Mouse (Mus musculus): ENCODE measurements around the gene Hes2. TPM values are rescaled to one million over a fixed set of nuclear protein-coding genes. Genes with fewer than 3 reads are reported as not detected.

Gene Hes2
- polyA plus RNA-seq, 1 experiment from 2014 or later: 0.87 TPM

GRCm38 (mm10) chr4:152177537-152178343 lies 19.1 kb downstream of the Hes2 start, which contains the start of gene Acot7:
Gene Acot7, plus strand, starts transcription at chr4:152178134.
- H3K4me3 ChIP-seq (ENCODE audit: low read length): peak within 1 kb of the TSS; percentile 69
- peaks cover 7% of the 10 kb centered on the region for H3K4me1 ChIP-seq (replicated peaks; ENCODE audit: control insufficient read depth, insufficient read depth, low read length)
- 0 out of 2 replicates have a peak, but pooled peaks cover 2% of the 10 kb centered on the region for H3K27me3 ChIP-seq (ENCODE audit: control insufficient read depth, insufficient read depth, low read depth, low read length)
- peak; percentile 98 for ATAC-seq (ENCODE audit: low read depth)
- under 1% methylated on average over 92 of the region's 108 CpGs for WGBS
- H3K9ac ChIP-seq (ENCODE audit: low read length): peak within 1 kb of the TSS; percentile 89
- H3K9me3 ChIP-seq (ENCODE audit: control insufficient read depth, low read length): no peaks in the 10 kb centered on the region
- peak within 1 kb of the TSS; percentile 94 for H3K4me2 ChIP-seq (ENCODE audit: low read depth, low read length)
- H3K27ac ChIP-seq (ENCODE audit: low read length): peak within 1 kb of the TSS; percentile 71
- H3K36me3 ChIP-seq (ENCODE audit: control insufficient read depth, insufficient read depth, low read length): no peaks in the 10 kb centered on the region

GRCm38 (mm10) chr4:152178344-152178864 lies 19.7 kb downstream of the Hes2 start:
- Histone ChIP-seq H3K4me1 (replicated peaks; ENCODE audit: control insufficient read depth, insufficient read depth, low read length) (peaks cover 7% of the 10 kb centered on the region), H3K9ac (ENCODE audit: low read length) (peak overlapping the region; percentile 65), H3K9me3 (ENCODE audit: control insufficient read depth, low read length) (no peaks in the 10 kb centered on the region), H3K27ac (ENCODE audit: low read length) (no peak overlapping the region), H3K36me3 (ENCODE audit: control insufficient read depth, insufficient read depth, low read length) (no peaks in the 10 kb centered on the region), H3K27me3 (ENCODE audit: control insufficient read depth, insufficient read depth, low read depth, low read length) (0 out of 2 replicates have a peak, but pooled peaks cover 2% of the 10 kb centered on the region), H3K4me2 (ENCODE audit: low read depth, low read length) (peak overlapping the region; percentile 94), H3K4me3 (ENCODE audit: low read length) (peak overlapping the region; percentile 69)
- 1% methylated on average over 35 of the region's 35 CpGs for WGBS
- peak; percentile 52 for ATAC-seq (ENCODE audit: low read depth)

DNA sequence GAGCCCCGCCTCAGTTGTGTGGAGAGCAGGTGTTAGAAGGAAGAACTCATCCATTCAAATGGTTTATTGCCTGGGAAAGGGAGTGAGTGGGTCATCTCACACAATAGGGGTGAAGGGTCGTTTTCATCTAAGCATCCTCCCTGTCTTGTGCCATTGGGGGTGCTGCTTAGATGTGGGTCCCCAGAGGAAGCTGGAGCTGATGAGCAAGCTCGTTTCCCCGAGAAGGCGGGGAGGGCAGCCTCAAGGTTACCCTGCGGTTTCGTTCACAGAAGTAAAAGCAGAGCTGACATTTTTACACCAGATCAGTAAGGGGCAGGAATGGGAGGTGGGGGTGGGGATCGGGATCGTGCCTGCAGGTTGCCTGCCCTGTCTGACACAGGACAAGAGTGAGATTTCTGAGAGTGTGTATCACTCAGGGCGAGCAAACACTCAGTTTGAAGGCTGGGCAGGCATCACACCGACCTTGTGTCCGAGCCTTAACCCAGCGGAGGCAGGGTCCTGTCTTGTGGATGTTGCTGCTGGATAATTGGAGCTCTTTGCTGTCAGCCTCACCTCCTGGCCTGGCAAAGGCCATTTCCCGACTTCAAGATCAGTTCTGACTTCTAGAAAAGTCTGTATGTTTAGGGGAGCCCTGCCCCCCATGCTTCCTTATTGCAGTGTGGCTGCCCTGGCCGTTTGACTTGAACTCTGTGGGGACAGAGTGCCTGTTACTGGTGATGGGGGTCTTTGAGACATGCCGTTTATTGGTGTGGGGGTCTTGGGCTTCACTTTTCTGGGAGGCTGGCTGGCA lies 20.4 kb downstream of the Hes2 start:
- Histone ChIP-seq H3K36me3 (ENCODE audit: control insufficient read depth, insufficient read depth, low read length) (no peaks in the 10 kb centered on the region), H3K4me1 (replicated peaks; ENCODE audit: control insufficient read depth, insufficient read depth, low read length) (peaks cover 7% of the 10 kb centered on the region), H3K9me3 (ENCODE audit: control insufficient read depth, low read length) (no peaks in the 10 kb centered on the region), H3K27me3 (ENCODE audit: control insufficient read depth, insufficient read depth, low read depth, low read length) (0 out of 2 replicates have a peak, but pooled peaks cover 2% of the 10 kb centered on the region), H3K27ac (ENCODE audit: low read length) (no peak overlapping the region), H3K9ac (ENCODE audit: low read length) (peak overlapping the region; percentile 65), H3K4me3 (ENCODE audit: low read length) (peak overlapping the region; percentile 69), H3K4me2 (ENCODE audit: low read depth, low read length) (peak overlapping the region; percentile 94)
- WGBS: 22% methylated on average over 16 of the region's 16 CpGs
- no peak for ATAC-seq (ENCODE audit: low read depth)

DNA sequence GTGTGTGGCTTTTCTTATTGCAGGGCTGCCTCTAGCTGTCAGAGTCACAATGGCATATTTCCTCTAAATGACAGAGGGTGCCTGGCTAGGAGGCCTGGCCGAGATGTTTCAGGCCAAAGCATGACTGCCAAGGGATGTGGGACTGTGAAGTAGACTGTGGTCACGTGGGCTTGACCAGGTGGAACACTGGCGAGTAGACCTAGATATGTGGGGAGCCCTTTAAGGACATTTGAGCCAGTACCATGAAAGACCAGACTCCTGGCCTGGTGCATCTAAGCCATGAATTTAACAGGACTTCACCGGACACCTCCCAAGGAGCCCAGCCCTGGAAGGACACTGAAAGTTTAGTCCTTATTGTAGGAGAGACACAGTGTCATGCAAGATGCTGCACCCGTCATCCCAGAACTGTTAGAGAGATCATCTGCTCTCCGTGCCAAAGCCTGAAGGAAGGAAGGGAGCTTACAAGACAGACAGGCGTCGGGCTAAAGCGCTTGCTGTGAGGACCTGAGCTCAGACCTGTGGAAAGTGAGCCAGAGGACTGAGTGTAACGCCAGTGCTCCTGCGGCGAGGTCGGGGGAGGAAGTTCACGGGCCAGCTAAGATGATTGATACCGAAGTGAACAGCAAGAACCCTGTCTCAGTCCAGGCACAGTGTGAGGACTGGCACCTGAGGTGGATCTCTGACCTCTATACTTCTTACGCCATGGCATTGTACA lies 21.4 kb downstream of the Hes2 start:
- Histone ChIP-seq H3K4me1 (replicated peaks; ENCODE audit: control insufficient read depth, insufficient read depth, low read length) (peaks cover 11% of the 10 kb centered on the region), H3K36me3 (ENCODE audit: control insufficient read depth, insufficient read depth, low read length) (no peaks in the 10 kb centered on the region), H3K9ac (ENCODE audit: low read length) (no peak overlapping the region), H3K27ac (ENCODE audit: low read length) (no peak overlapping the region), H3K4me2 (ENCODE audit: low read depth, low read length) (no peak overlapping the region), H3K27me3 (ENCODE audit: control insufficient read depth, insufficient read depth, low read depth, low read length) (0 out of 2 replicates have a peak, but pooled peaks cover 2% of the 10 kb centered on the region), H3K9me3 (ENCODE audit: control insufficient read depth, low read length) (no peaks in the 10 kb centered on the region), H3K4me3 (ENCODE audit: low read length) (no peak overlapping the region)
- no peak for ATAC-seq (ENCODE audit: low read depth)
- WGBS: 81% methylated on average over 16 of the region's 16 CpGs

DNA sequence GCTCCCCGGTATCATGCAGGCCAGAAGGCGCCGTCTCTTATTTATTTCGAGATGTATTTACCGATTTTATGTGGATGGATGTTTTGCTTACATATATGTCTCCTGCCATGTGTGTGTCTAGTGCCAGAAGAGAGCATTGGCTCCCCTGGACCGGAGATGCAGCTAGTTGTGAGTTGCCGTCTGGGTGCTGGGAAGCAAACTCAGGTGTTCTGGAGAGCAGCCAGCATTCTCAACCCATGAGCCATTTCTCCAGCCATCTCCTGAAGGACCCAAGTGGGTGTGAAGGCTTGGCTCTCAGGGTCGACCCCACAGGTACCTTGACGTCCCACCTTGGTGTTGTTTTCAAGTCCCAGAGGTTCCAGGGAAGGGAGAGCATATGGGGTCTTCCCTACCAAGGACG lies 23.5 kb downstream of the Hes2 start:
- Histone ChIP-seq H3K4me1 (replicated peaks; ENCODE audit: control insufficient read depth, insufficient read depth, low read length) (peaks cover 31% of the 10 kb centered on the region), H3K36me3 (ENCODE audit: control insufficient read depth, insufficient read depth, low read length) (no peaks in the 10 kb centered on the region), H3K27ac (ENCODE audit: low read length) (no peak overlapping the region), H3K27me3 (ENCODE audit: control insufficient read depth, insufficient read depth, low read depth, low read length) (0 out of 2 replicates have a peak, but pooled peaks cover 2% of the 10 kb centered on the region), H3K4me3 (ENCODE audit: low read length) (no peak overlapping the region), H3K9me3 (ENCODE audit: control insufficient read depth, low read length) (no peaks in the 10 kb centered on the region), H3K4me2 (ENCODE audit: low read depth, low read length) (no peak overlapping the region), H3K9ac (ENCODE audit: low read length) (no peak overlapping the region)
- 77% methylated on average over 10 of the region's 10 CpGs for WGBS
- no peak for ATAC-seq (ENCODE audit: low read depth)

GRCm38 (mm10) chr4:152184353-152185035 lies 25.8 kb downstream of the Hes2 start:
- Histone ChIP-seq H3K27me3 (ENCODE audit: control insufficient read depth, insufficient read depth, low read depth, low read length) (0 out of 2 replicates have a peak, but pooled peaks cover under 1% of the 10 kb centered on the region), H3K4me3 (ENCODE audit: low read length) (no peak overlapping the region), H3K36me3 (ENCODE audit: control insufficient read depth, insufficient read depth, low read length) (no peaks in the 10 kb centered on the region), H3K9me3 (ENCODE audit: control insufficient read depth, low read length) (no peaks in the 10 kb centered on the region), H3K4me2 (ENCODE audit: low read depth, low read length) (no peak overlapping the region), H3K9ac (ENCODE audit: low read length) (no peak overlapping the region), H3K4me1 (replicated peaks; ENCODE audit: control insufficient read depth, insufficient read depth, low read length) (peaks cover 25% of the 10 kb centered on the region), H3K27ac (ENCODE audit: low read length) (no peak overlapping the region)
- no peak for ATAC-seq (ENCODE audit: low read depth)
- WGBS: 49% methylated on average over 7 of the region's 7 CpGs

- peak; percentile 76 for ATAC-seq (ENCODE audit: low read depth)
- H3K4me3 ChIP-seq (ENCODE audit: low read length): peak overlapping the region; percentile 36
- peaks cover 28% of the 10 kb centered on the region for H3K4me1 ChIP-seq (replicated peaks; ENCODE audit: control insufficient read depth, insufficient read depth, low read length)
- H3K4me2 ChIP-seq (ENCODE audit: low read depth, low read length): peak overlapping the region; percentile 55
- peak overlapping the region; percentile 63 for H3K9ac ChIP-seq (ENCODE audit: low read length)
- H3K9me3 ChIP-seq (ENCODE audit: control insufficient read depth, low read length): no peaks in the 10 kb centered on the region
- no peaks in the 10 kb centered on the region for H3K27me3 ChIP-seq (ENCODE audit: control insufficient read depth, insufficient read depth, low read depth, low read length)
- H3K36me3 ChIP-seq (ENCODE audit: control insufficient read depth, insufficient read depth, low read length): no peaks in the 10 kb centered on the region
- peak overlapping the region; percentile 91 for H3K27ac ChIP-seq (ENCODE audit: low read length)
- 8% methylated on average over 3 of the region's 3 CpGs for WGBS
These were observed 26.5 kb downstream of the Hes2 start for GRCm38 (mm10) chr4:152185137-152185509.

- WGBS: 3% methylated on average over 19 of the region's 19 CpGs
- Histone ChIP-seq H3K9me3 (ENCODE audit: control insufficient read depth, low read length) (no peaks in the 10 kb centered on the region), H3K4me3 (ENCODE audit: low read length) (peak overlapping the region; percentile 36), H3K9ac (ENCODE audit: low read length) (peak overlapping the region; percentile 63), H3K4me2 (ENCODE audit: low read depth, low read length) (peak overlapping the region; percentile 55), H3K27me3 (ENCODE audit: control insufficient read depth, insufficient read depth, low read depth, low read length) (no peaks in the 10 kb centered on the region), H3K36me3 (ENCODE audit: control insufficient read depth, insufficient read depth, low read length) (no peaks in the 10 kb centered on the region), H3K4me1 (replicated peaks; ENCODE audit: control insufficient read depth, insufficient read depth, low read length) (peaks cover 32% of the 10 kb centered on the region), H3K27ac (ENCODE audit: low read length) (peak overlapping the region; percentile 91)
- ATAC-seq (ENCODE audit: low read depth): peak; percentile 79
These were observed 27.0 kb downstream of the Hes2 start for GRCm38 (mm10) chr4:152185510-152186204.
